Mouse (Mus musculus) thymus, postnatal 36 days (tissue): ENCODE results near the gene Xrcc3.
A peak's percentile ranks its signal among the peaks of the same experiment; 100 is the strongest.

Source experiments
- DNase-seq, 2 experiments: peaks; one replicate each; pipeline ENCODE4 v3.0.0; 2022; ENCODE audit warnings: mixed read lengths in 2 of 2

Xrcc3 gene

GRCm38 (mm10) chr12:111770651-111771050 is 43.0 kb downstream of the Xrcc3 start:
- DNase-seq: no peak

GRCm38 (mm10) chr12:111769816-111770577 is 43.7 kb downstream of the Xrcc3 start:
- no peak for DNase-seq

- DNase-seq: peak; percentile 32 to 49
Measured at GRCm38 (mm10) chr12:111769306-111769705, 44.4 kb downstream of the Xrcc3 start.

- DNase-seq: no peak
Measured at GRCm38 (mm10) chr12:111768322-111768928, 45.2 kb downstream of the Xrcc3 start.

- no peak for DNase-seq
Measured at GRCm38 (mm10) chr12:111766313-111767236, 47.1 kb downstream of the Xrcc3 start.

GRCm38 (mm10) chr12:111762620-111763280 is 50.9 kb downstream of the Xrcc3 start:
- DNase-seq: no peak

GRCm38 (mm10) chr12:111760306-111760908 is 53.3 kb downstream of the Xrcc3 start:
- DNase-seq: no peak

- peak; percentile 54 to 55 for DNase-seq
Measured at GRCm38 (mm10) chr12:111759176-111760061, 54.3 kb downstream of the Xrcc3 start.

- DNase-seq: peak; percentile 82 to 83
Measured at GRCm38 (mm10) chr12:111758381-111759175, 55.1 kb downstream of the Xrcc3 start, which contains the start of gene Klc1. Gene Klc1 (plus strand): TSS chr12:111758849.

GRCm38 (mm10) chr12:111757561-111758325 is 55.9 kb downstream of the Xrcc3 start:
- no peak for DNase-seq

- DNase-seq: no peak
Measured at GRCm38 (mm10) chr12:111756698-111757082, 57.0 kb downstream of the Xrcc3 start.

GRCm38 (mm10) chr12:111756082-111756697 is 57.5 kb downstream of the Xrcc3 start:
- DNase-seq: no peak

GRCm38 (mm10) chr12:111755231-111755630 is 58.4 kb downstream of the Xrcc3 start:
- DNase-seq: no peak

GRCm38 (mm10) chr12:111754710-111755109 is 59.0 kb downstream of the Xrcc3 start:
- no peak for DNase-seq

GRCm38 (mm10) chr12:111753347-111753746 is 60.3 kb downstream of the Xrcc3 start:
- no peak for DNase-seq
